Mouse (Mus musculus) spleen, postnatal 0 days (tissue): ENCODE results near the gene Trnau1ap. TPM values are rescaled to one million over a fixed set of nuclear protein-coding genes. Genes with fewer than 3 reads are reported as not detected.

Experiments
- polyA plus RNA-seq: library from polyadenylated mRNA; unstranded; fragments of >200 nt; fragmentation: Nextera tagmentation; extraction: Ambion mirVana; gene quantifications from 2 replicates; pipeline ENCODE4 v1.2.1, GENCODE M21; 2015

The Trnau1ap gene
- polyA plus RNA-seq = 42.4 and 44.6 TPM in 2 replicates

DNA sequence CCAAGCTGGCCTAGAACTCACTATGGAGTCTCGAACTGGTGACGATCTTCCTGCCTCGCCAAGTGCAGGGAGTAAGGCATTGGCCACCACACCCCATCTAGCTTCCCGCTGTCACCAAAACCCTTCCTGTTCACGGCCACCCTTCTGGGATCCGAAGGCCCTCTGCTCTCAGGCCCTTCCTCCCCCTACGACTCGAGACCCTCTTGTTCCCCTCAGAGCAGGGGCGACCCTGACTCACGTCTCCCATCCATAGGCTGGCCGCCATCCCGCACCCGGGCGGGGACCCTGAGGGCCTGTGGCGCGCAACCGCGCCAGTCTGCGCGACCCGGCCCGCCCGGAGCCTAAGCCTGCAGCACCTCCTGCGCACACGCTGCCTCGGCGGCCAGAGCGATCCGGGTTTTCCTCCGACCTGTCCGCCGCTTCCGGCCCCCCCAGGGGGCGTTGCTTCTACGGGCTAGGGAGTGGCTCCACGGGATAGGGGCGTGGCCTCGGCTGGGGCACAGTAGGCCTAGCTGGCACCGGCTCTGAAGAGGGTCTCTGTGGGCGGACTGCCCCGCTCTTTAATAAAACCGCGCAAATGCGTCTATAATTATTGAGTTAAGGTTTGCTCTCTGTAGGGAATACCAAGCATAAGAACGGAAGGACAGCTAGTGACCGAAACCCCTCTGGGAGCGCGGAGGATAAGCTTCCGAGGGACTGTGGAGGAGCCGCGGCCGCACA lies at the start of gene Trnau1ap:
Gene Trnau1ap (minus strand): TSS at position 424 of the 720 bp plus-strand sequence.

DNA sequence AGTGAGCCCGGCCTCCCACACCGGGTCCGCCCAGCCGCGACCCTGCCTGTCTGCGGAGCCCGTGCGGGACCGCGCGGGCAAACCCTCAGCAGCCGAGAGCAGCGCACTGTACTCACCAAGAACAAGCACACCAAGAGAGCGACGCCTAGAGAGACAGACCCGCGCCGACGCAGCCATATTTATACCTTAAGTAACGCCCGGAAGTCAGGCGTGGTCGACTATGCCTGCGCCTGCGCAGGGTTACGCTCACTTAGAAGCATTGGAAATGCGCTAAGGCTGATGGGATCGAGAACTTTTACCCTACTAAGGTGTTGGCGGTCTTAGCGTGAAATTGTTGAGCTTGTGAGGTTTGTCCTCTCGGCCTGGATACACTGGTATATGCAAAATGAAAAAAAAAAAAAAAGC lies 24.1 kb upstream of the Trnau1ap start, which contains the start of gene Rcc1:
Gene Rcc1 (minus strand): TSS at position 125 of the 405 bp plus-strand sequence.

DNA sequence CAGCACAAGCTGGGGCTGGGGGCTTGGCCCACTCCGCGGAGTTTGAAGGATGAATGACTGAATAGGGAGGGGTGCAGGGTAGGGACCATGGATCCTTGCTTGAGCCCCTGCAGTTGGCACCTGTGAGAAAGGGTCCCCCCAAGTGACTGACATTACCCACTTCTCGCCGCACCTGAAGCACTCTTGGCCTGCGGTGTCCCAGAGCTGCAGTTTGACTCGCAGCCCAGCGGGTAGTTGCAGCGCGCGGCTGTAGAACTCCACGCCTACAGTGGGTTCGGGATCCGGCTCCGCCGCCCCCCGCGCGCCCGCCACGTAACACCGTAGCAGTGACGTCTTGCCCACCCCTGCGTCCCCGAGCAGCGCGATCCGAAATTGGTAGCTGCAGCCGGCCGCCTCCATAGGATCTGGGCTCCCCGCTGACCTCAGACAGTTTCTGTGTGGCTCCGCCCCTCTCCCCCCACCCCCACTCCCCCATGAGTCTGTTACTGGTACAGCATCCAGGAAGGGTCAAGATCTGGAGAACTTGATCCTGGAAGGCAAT lies 26.3 kb downstream of the Trnau1ap start, which contains the start of gene Rab42:
Gene Rab42 (minus strand): TSS at position 447 of the 541 bp plus-strand sequence.

DNA sequence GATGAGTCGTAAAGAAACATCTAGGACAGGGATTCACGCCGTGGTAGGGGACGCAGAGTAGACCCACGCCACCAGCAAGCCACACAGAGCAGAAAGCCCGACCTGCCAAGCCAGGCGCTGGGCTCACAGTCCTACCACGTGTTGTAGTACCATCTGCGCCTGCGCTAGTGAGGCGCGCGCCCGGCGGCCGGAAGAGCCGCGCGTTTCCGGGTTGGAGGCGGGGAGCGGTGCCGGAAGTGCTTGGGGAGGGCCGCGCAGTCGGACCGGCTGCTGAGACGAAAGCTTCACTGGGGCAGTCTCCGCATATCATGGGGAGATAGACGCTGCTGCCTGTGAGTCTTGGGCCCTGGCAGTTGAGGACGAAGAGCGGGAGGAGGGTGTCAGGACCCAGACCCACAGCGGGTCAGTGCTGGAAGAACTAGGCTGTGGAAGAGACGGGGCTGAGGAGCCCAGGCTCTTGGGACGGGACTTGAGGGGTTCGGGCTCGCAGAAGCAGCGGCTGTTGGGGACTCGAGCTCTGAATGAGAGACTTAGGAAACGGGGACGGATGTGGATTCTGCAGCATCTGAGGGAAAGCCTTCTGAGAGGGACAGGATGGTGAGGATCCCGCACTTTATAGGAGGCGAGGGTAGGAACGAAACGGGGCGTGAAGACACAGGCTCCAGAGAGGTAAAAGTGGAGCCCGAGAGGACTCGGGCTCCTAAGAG lies 55.0 kb downstream of the Trnau1ap start, which contains the start of gene Taf12:
Gene Taf12 (plus strand): TSS at position 220 of the 707 bp plus-strand sequence.

Other genes starting within 250 kb of the Trnau1ap start
- not detected in 2 replicates for gene Oprd1, start 185.1 kb downstream of the Trnau1ap start, polyA plus RNA-seq
- gene Ythdf2, start 117.2 kb downstream of the Trnau1ap start, polyA plus RNA-seq = 48.2 and 53.7 TPM in 2 replicates
- gene Gmeb1, start 67.9 kb downstream of the Trnau1ap start, polyA plus RNA-seq = 17.7 and 18.4 TPM in 2 replicates
- 54.8 and 59.1 TPM in 2 replicates for gene Taf12, start 55.2 kb downstream of the Trnau1ap start, polyA plus RNA-seq
- 1.8 and 2.1 TPM in 2 replicates for gene Rab42, start 26.2 kb downstream of the Trnau1ap start, polyA plus RNA-seq
- gene Rcc1, start 24.1 kb upstream of the Trnau1ap start, polyA plus RNA-seq = 69.5 and 69.8 TPM in 2 replicates
- 11.8 and 13.4 TPM in 2 replicates for gene Phactr4, start 93.0 kb upstream of the Trnau1ap start, polyA plus RNA-seq
- 19.8 and 22.6 TPM in 2 replicates for gene Med18, start 134.4 kb upstream of the Trnau1ap start, polyA plus RNA-seq
- gene Sesn2, start 181.0 kb upstream of the Trnau1ap start, polyA plus RNA-seq = 7.0 and 9.7 TPM in 2 replicates
- 1,940 and 2,281 TPM in 2 replicates for gene Atpif1, start 204.1 kb upstream of the Trnau1ap start, polyA plus RNA-seq
- 167 and 176 TPM in 2 replicates for gene Dnajc8, start 206.0 kb upstream of the Trnau1ap start, polyA plus RNA-seq
- 4.8 and 6.3 TPM in 2 replicates for gene Ptafr, start 234.5 kb upstream of the Trnau1ap start, polyA plus RNA-seq